Comparison of ENCODE assay signal across 9 mouse cellular contexts in genomic region chr2:178175286-178175931, GRCm38 (mm10). TPM values are rescaled to one million over a fixed set of nuclear protein-coding genes. Genes with fewer than 3 reads are reported as not detected.
DNase-seq lines count a peak whose midpoint lies in the region; ATAC-seq and TF ChIP-seq lines count a peak whose summit lies in the region.
"Had no signal": no experiment of that assay in that cellular context is flagged by ENCODE, and none has a peak within 500 bp of the region (broad histone marks: within the 10 kb centered on the region; RNA-seq: fewer than 3 reads in every experiment).

No protein-coding gene starts in this region.

- H3K4me2 ChIP-seq in lung, embryonic 14.5 days = no peak overlapping the region
- H3K4me2 ChIP-seq in lung, postnatal 0 days (replicated peaks; ENCODE audit: low read depth, low read length) = no peak overlapping the region
- H3K4me2 ChIP-seq in limb, embryonic 13.5 days (replicated peaks) = peak overlapping the region; percentile 56
- H3K4me2 ChIP-seq in stomach, embryonic 14.5 days (replicated peaks; ENCODE audit: low read depth, low read length) = no peak overlapping the region

- peak; percentile 80 for ATAC-seq in lung, embryonic 14.5 days (ENCODE audit: insufficient read depth)
- ATAC-seq in lung, postnatal 0 days = no peak
- peak; percentile 72; the same call in 1 of the 2 replicates for ATAC-seq in limb, embryonic 13.5 days (ENCODE audit: low FRiP score, low read depth)
- ATAC-seq in stomach, embryonic 14.5 days (ENCODE audit: insufficient number of reproducible peaks, insufficient read depth, low FRiP score, low read depth) = peak; percentile 48; the same call in 1 of the 2 replicates

- 34% methylated on average over 16 of the region's 16 CpGs for WGBS in lung, embryonic 14.5 days
- 35% methylated on average over 16 of the region's 16 CpGs for WGBS in lung, postnatal 0 days
- WGBS in forebrain, embryonic 10.5 days = 29% methylated on average over 16 of the region's 16 CpGs
- WGBS in limb, embryonic 13.5 days = 33% methylated on average over 16 of the region's 16 CpGs
- 34% methylated on average over 16 of the region's 16 CpGs for WGBS in stomach, embryonic 14.5 days

- no peaks in the 10 kb centered on the region for H3K4me1 ChIP-seq in lung, embryonic 14.5 days (ENCODE audit: insufficient read depth)
- no peaks in the 10 kb centered on the region for H3K4me1 ChIP-seq in lung, postnatal 0 days (ENCODE audit: insufficient read depth, low read depth, low read length)
- peaks cover 13% of the 10 kb centered on the region for H3K4me1 ChIP-seq in forebrain, embryonic 10.5 days
- peaks cover 8% of the 10 kb centered on the region; the same call in 1 of the 2 replicates for H3K4me1 ChIP-seq in limb, embryonic 13.5 days
- no peaks in the 10 kb centered on the region for H3K4me1 ChIP-seq in stomach, embryonic 14.5 days (ENCODE audit: control insufficient read depth, insufficient read depth, low read length)

- no peak for TF ChIP-seq CTCF in lung, embryonic 14.5 days (IDR thresholded peaks at IDR 0.05; ENCODE audit: low read depth)
- no peak for TF ChIP-seq CTCF in lung, postnatal 0 days (IDR thresholded peaks at IDR 0.05)

- H3K9me3 ChIP-seq in lung, embryonic 14.5 days (ENCODE audit: low read depth, low read length) = no peaks in the 10 kb centered on the region
- H3K9me3 ChIP-seq in lung, postnatal 0 days (ENCODE audit: low read length) = no peaks in the 10 kb centered on the region
- H3K9me3 ChIP-seq in forebrain, embryonic 10.5 days = no peaks in the 10 kb centered on the region
- H3K9me3 ChIP-seq in limb, embryonic 13.5 days = no peaks in the 10 kb centered on the region
- no peaks in the 10 kb centered on the region for H3K9me3 ChIP-seq in stomach, embryonic 14.5 days (ENCODE audit: control insufficient read depth, low read depth, low read length)

- no peak overlapping the region for H3K27ac ChIP-seq in lung, embryonic 14.5 days (ENCODE audit: low read depth)
- H3K27ac ChIP-seq in lung, postnatal 0 days (ENCODE audit: low read length) = no peak overlapping the region
- peak overlapping the region; percentile 67 for H3K27ac ChIP-seq in forebrain, embryonic 10.5 days
- H3K27ac ChIP-seq in limb, embryonic 13.5 days = 0 out of 2 replicates have a peak overlapping the region, but pooled peaks have one; percentile 2
- no peak overlapping the region for H3K27ac ChIP-seq in stomach, embryonic 14.5 days (ENCODE audit: low read length)
- H3K27ac ChIP-seq: liver, embryonic 14.5 days had no signal

- no peak for TF ChIP-seq EP300 in lung, postnatal 0 days (IDR thresholded peaks at IDR 0.05)

- DNase-seq in lung, embryonic 14.5 days = peak; percentile 56
- DNase-seq in lung, postnatal 0 days (ENCODE audit: low spot score) = no peak
- peak; percentile 50 for DNase-seq in forebrain, embryonic 10.5 days (ENCODE audit: extremely low spot score, low spot score)
- DNase-seq in gastrocnemius, postnatal 25 days = no peak
- DNase-seq in ovary, postnatal 10 days (ENCODE audit: low spot score) = no peak
- no peak for DNase-seq in thymus, postnatal 0 days (ENCODE audit: low spot score)

- no peak overlapping the region for H3K4me3 ChIP-seq in lung, embryonic 14.5 days (ENCODE audit: low read depth, low read length)
- H3K4me3 ChIP-seq in lung, postnatal 0 days (ENCODE audit: low read depth, low read length) = no peak overlapping the region
- peak overlapping the region; percentile 27; the same call in 1 of the 2 replicates for H3K4me3 ChIP-seq in forebrain, embryonic 10.5 days
- peak overlapping the region; percentile 26 for H3K4me3 ChIP-seq in limb, embryonic 13.5 days
- H3K4me3 ChIP-seq in stomach, embryonic 14.5 days (ENCODE audit: low read depth, low read length) = no peak overlapping the region

- H3K36me3 ChIP-seq in lung, embryonic 14.5 days (ENCODE audit: insufficient read depth) = no peaks in the 10 kb centered on the region
- H3K36me3 ChIP-seq in lung, postnatal 0 days (ENCODE audit: insufficient read depth, low read length) = no peaks in the 10 kb centered on the region
- H3K36me3 ChIP-seq in forebrain, embryonic 10.5 days (replicated peaks) = no peaks in the 10 kb centered on the region
- H3K36me3 ChIP-seq in limb, embryonic 13.5 days = no peaks in the 10 kb centered on the region
- no peaks in the 10 kb centered on the region for H3K36me3 ChIP-seq in stomach, embryonic 14.5 days (ENCODE audit: control insufficient read depth, insufficient read depth, low read length)

- no peaks in the 10 kb centered on the region for H3K27me3 ChIP-seq in lung, embryonic 14.5 days (ENCODE audit: insufficient read depth, low read length)
- no peaks in the 10 kb centered on the region for H3K27me3 ChIP-seq in lung, postnatal 0 days (replicated peaks; ENCODE audit: insufficient read depth, low read length)
- H3K27me3 ChIP-seq in forebrain, embryonic 10.5 days (ENCODE audit: poor library complexity, severe bottlenecking) = no peaks in the 10 kb centered on the region
- H3K27me3 ChIP-seq in limb, embryonic 13.5 days = no peaks in the 10 kb centered on the region
- H3K27me3 ChIP-seq in stomach, embryonic 14.5 days (ENCODE audit: control insufficient read depth, insufficient read depth, low read length) = no peaks in the 10 kb centered on the region

- no peak overlapping the region for H3K9ac ChIP-seq in lung, embryonic 14.5 days
- no peak overlapping the region for H3K9ac ChIP-seq in lung, postnatal 0 days (replicated peaks; ENCODE audit: low read depth)
- H3K9ac ChIP-seq in limb, embryonic 13.5 days = peak overlapping the region; percentile 48; the same call in 1 of the 2 replicates
- H3K9ac ChIP-seq in stomach, embryonic 14.5 days (replicated peaks; ENCODE audit: low read depth, low read length) = no peak overlapping the region
- H3K9ac ChIP-seq: liver, embryonic 14.5 days had no signal

RNA-seq across cellular contexts. Expression of gene Phactr3, which starts 56.6 kb away (rescaled TPM):
- polyA plus RNA-seq in lung, embryonic 14.5 days (2014; fragmentation: Nextera tagmentation; extraction: Ambion mirVana) = 0.33 and 0.39 TPM in 2 replicates
- polyA plus RNA-seq in lung, postnatal 0 days (2015; fragmentation: Nextera tagmentation; extraction: Ambion mirVana) = 0.20 and 0.27 TPM in 2 replicates
- 4.2 and 4.9 TPM in 2 replicates for polyA plus RNA-seq in forebrain, embryonic 10.5 days (2016; fragmentation: Nextera tagmentation; extraction: Ambion mirVana)
- polyA plus RNA-seq in limb, embryonic 13.5 days (2015; fragmentation: Nextera tagmentation; extraction: Ambion mirVana) = 1.2 TPM in 2 replicates
- 3.5 and 4.6 TPM in 2 replicates for polyA plus RNA-seq in stomach, embryonic 14.5 days (2014; fragmentation: Nextera tagmentation; extraction: Ambion mirVana)
- total RNA-seq in gastrocnemius, postnatal 25 days (2021) = not detected
- 0.46 and 0.49 TPM in 2 replicates for polyA plus RNA-seq in thymus, postnatal 0 days (2015; fragmentation: Nextera tagmentation; extraction: Ambion mirVana)

Comparison
In these comparisons a context has a peak if more than half of its experiments do, and no peak if none do; other contexts are left out.
1. DNase-seq: peak in lung, embryonic 14.5 days (single experiment) and forebrain, embryonic 10.5 days (single experiment); none in lung, postnatal 0 days (single experiment), gastrocnemius, postnatal 25 days (single experiment), ovary, postnatal 10 days (single experiment) and thymus, postnatal 0 days (single experiment).
2. H3K27ac ChIP-seq: peak in forebrain, embryonic 10.5 days (single experiment) and limb, embryonic 13.5 days (single experiment); none in lung, embryonic 14.5 days (single experiment), lung, postnatal 0 days (single experiment) and stomach, embryonic 14.5 days (single experiment).
3. H3K4me3 ChIP-seq: peak in forebrain, embryonic 10.5 days (single experiment) and limb, embryonic 13.5 days (single experiment); none in lung, embryonic 14.5 days (single experiment), lung, postnatal 0 days (single experiment) and stomach, embryonic 14.5 days (single experiment).